Mouse (Mus musculus) liver, postnatal 0 days (tissue): ENCODE measurements at regions not wholly inside any gene's neighbourhood (a gene's known extent, or its start where the extent isn't known, plus 50 kb on each side); places are given as distances from the start of the nearest gene placed in this dataset.

Experiments
- ATAC-seq: fragments of 200-750 bp; cut with Nextera tagmentation; 2 replicates; pipeline ENCODE4 v1.8.0; 2017; ENCODE audit warnings: mild to moderate bottlenecking, moderate library complexity
- DNase-seq: peaks from one replicate; pipeline ENCODE4 v3.0.0-alpha.2; 2016
- H3K27ac ChIP-seq: fragments of 300-500 bp; sonication (generic); 2 replicates; pipeline ENCODE4 v1.5.1; 2014; ENCODE audit warnings: antibody characterized with exemption, moderate library complexity, mild to moderate bottlenecking, low read depth
- H3K27me3 ChIP-seq: fragments of 300-500 bp; sonication (generic); 2 replicates; pipeline ENCODE4 v1.6.1; 2014; ENCODE audit warnings: low read length, control low read depth, mixed read lengths; ENCODE audit not compliant: insufficient read depth
- H3K36me3 ChIP-seq: fragments of 300-500 bp; sonication (generic); replicated peaks from 2 replicates; pipeline ENCODE4 v1.6.1; 2014; ENCODE audit warnings: mild to moderate bottlenecking, control low read depth, low read length, moderate library complexity, mixed read lengths; ENCODE audit not compliant: insufficient read depth
- H3K4me1 ChIP-seq: fragments of 300-500 bp; sonication (generic); 2 replicates; pipeline ENCODE4 v1.6.1; 2014; ENCODE audit warnings: antibody characterized with exemption, mild to moderate bottlenecking, control low read depth; ENCODE audit not compliant: insufficient read depth
- H3K4me2 ChIP-seq: fragments of 300-500 bp; sonication (generic); 2 replicates; pipeline ENCODE4 v1.6.1; 2014; ENCODE audit warnings: low read depth, mild to moderate bottlenecking, low read length, moderate library complexity, mixed read lengths
- H3K4me3 ChIP-seq: fragments of 300-500 bp; sonication (generic); 2 replicates; pipeline ENCODE4 v1.5.1; 2014; ENCODE audit warnings: low read depth, low read length
- H3K9ac ChIP-seq: fragments of 300-500 bp; sonication (generic); replicated peaks from 2 replicates; pipeline ENCODE4 v1.6.1; 2014; ENCODE audit warnings: mild to moderate bottlenecking, moderate library complexity
- H3K9me3 ChIP-seq: fragments of 300-500 bp; sonication (generic); 2 replicates; pipeline ENCODE4 v1.6.1; 2016; ENCODE audit warnings: mild to moderate bottlenecking, control low read depth, low read length, mixed read lengths
- CTCF ChIP-seq: sonication (generic); IDR thresholded peaks from 2 replicates; pipeline ENCODE4 v1.5.1; 2016; ENCODE audit warnings: antibody characterized with exemption, low read depth
- EP300 ChIP-seq: IDR thresholded peaks from 2 replicates; pipeline ENCODE4 v1.6.1; 2016; ENCODE audit warnings: antibody characterized with exemption, low read depth, mild to moderate bottlenecking
- WGBS: fragments of 180-500 bp; shearing (Covaris S2); extraction: QIAGEN DNeasy Blood & Tissue Kit; methylation state at CpG from one replicate; pipeline ENCODE4 v1.1.7; 2014; ENCODE audit not compliant: insufficient replicate concordance; 5-methylcytosine and 5-hydroxymethylcytosine counted together

- no peaks in the 10 kb centered on the region for H3K27me3 ChIP-seq
- ATAC-seq (no peak), DNase-seq (no peak)
- H3K4me3 ChIP-seq = no peak overlapping the region
- WGBS = 69% methylated on average over 2 of the region's 2 CpGs
- no peak overlapping the region for H3K4me2 ChIP-seq
- no peak overlapping the region for H3K9ac ChIP-seq
- no peaks in the 10 kb centered on the region for H3K36me3 ChIP-seq
- H3K4me1 ChIP-seq = no peaks in the 10 kb centered on the region
- TF ChIP-seq EP300 (no peak), CTCF (no peak)
- H3K9me3 ChIP-seq = no peaks in the 10 kb centered on the region
- no peak overlapping the region for H3K27ac ChIP-seq
These were observed 347.5 kb upstream of the Ddi1 start for GRCm38 (mm10) chr9:6617155-6617554.

- H3K4me2 ChIP-seq = no peak overlapping the region
- H3K4me1 ChIP-seq = no peaks in the 10 kb centered on the region
- no peak overlapping the region for H3K27ac ChIP-seq
- no peak overlapping the region for H3K9ac ChIP-seq
- H3K4me3 ChIP-seq = no peak overlapping the region
- H3K9me3 ChIP-seq = no peaks in the 10 kb centered on the region
- 74% methylated on average over 1 of the region's 1 CpGs for WGBS
- DNase-seq (no peak), ATAC-seq (no peak)
- TF ChIP-seq CTCF = no peak
- no peaks in the 10 kb centered on the region for H3K27me3 ChIP-seq
- H3K36me3 ChIP-seq = no peaks in the 10 kb centered on the region
These were observed 339.6 kb upstream of the Ddi1 start for GRCm38 (mm10) chr9:6609284-6609627.

- no peaks in the 10 kb centered on the region for H3K27me3 ChIP-seq
- 63% methylated on average over 5 of the region's 5 CpGs for WGBS
- TF ChIP-seq EP300 (no peak), CTCF (no peak)
- H3K4me3 ChIP-seq = no peak overlapping the region
- H3K4me1 ChIP-seq = no peaks in the 10 kb centered on the region
- no peak for DNase-seq
- no peak overlapping the region for H3K9ac ChIP-seq
- no peaks in the 10 kb centered on the region for H3K36me3 ChIP-seq
- no peaks in the 10 kb centered on the region for H3K9me3 ChIP-seq
- no peak overlapping the region for H3K4me2 ChIP-seq
- ATAC-seq = no peak
- H3K27ac ChIP-seq = no peak overlapping the region
These were observed 339.0 kb upstream of the Ddi1 start for GRCm38 (mm10) chr9:6608428-6609283.
